Mouse (Mus musculus) heart, postnatal 0 days (tissue): Measurements from ENCODE around the gene Fra10ac1.

Experiments
- CTCF ChIP-seq: IDR thresholded peaks from 2 replicates; pipeline ENCODE4 v1.5.1; 2016; ENCODE audit warnings: antibody characterized with exemption, control low read depth, low read depth
- EP300 ChIP-seq: IDR thresholded peaks from 2 replicates; pipeline ENCODE4 v1.6.1; 2016; ENCODE audit warnings: antibody characterized with exemption, low read depth

DNA sequence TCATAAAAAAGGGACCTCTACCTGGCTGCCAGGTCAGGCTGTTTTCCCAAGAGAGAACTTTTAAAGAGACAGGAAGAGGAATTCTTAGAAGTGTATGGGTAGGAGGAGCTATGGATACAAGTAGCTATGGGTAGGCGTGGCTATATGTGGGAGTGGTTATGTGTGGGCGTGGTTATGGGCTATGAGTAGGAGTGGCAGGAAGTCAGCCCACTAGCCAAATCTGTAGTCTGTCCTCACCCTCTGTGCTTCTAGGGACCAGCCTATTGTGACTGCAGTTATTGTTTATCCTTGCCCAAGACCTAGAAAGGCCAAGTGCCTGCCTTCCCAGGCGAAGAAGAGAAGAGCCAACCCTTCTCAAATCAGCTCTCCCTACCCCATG is 13.9 kb upstream of the Fra10ac1 start:
- TF ChIP-seq CTCF (no peak), EP300 (no peak)
